Mouse (Mus musculus) left cerebral cortex, adult 8-10 months (tissue): ENCODE results near the gene Nrm. TPM values are rescaled to one million over a fixed set of nuclear protein-coding genes. Genes with fewer than 3 reads are reported as not detected.

ENCODE experiments used
- DNase-seq, 2 experiments: peaks; one replicate each; pipeline ENCODE4 v3.0.0; 2022; ENCODE audit warnings: low spot score in 2 of 2
- microRNA-seq, 2 experiments: library from miRNA; unstranded; fragments of <30 nt; microRNA quantifications; one replicate each; pipeline ENCODE4 v1.2.0; 2022
- total RNA-seq, 4 experiments: library from RNA; stranded (reverse); gene quantifications; 2 replicates each; pipeline ENCODE4 v1.2.4; 2022

Gene Nrm
- total RNA-seq, 4 experiments from 2014 or later: 2.6 to 3.4 (median 3.0) TPM

DNA sequence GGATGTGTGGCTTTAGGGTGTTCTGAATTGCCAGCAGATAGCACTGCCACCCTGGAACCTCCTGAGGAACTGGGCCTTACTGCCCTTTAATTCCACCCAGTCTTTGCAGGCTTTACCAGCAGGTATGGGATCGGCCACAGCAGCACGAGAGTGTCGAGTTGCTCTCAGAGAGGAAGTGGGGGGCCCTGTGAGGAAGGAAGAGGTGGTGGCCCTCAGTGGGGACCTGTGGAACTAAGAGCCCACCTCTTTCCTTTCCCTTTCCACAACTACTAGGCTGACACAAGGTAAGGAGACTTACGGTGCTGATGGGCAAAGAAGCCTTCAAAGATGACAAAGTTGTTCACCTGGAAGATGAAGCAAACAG, 42.9 kb downstream of the Nrm start:
- DNase-seq: no peak

DNA sequence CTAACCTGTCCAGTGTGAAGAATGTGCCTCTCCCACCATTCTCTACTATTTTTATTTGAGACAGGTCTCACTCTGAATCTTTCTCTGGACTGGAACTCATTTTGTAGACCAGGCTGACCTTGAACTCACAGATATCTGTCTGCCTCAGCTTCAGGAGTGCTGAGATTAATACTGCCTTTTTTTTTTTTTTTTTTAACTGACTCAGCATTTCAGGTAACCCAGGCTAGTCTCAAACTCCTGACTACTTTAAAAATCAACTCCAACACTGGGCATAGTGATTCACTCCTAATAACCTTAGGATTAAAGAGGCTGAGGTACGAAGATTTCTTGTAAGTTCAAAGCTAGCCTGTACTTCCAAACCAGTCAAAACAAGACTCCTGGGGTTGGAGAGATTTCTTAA, 44.5 kb downstream of the Nrm start:
- no peak for DNase-seq

DNA sequence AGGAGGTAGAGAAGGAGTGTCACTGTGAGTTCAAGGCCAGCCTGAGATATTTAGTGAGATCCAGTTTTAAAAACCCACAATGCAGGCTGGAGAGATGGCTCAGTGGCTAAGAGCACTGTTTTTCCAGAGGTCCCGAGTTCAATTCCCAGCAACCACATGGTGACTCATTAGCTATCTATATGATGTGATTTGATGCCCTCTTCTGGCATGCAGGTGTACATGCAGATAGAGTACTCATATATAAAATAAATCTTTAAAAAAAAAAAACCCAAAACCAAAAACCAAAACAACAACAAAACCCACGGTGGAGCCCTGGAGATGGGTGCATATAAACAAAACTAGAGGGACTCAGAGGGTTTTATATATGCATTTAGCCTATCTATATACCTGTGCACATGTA, 46.5 kb downstream of the Nrm start:
- DNase-seq: no peak

DNA sequence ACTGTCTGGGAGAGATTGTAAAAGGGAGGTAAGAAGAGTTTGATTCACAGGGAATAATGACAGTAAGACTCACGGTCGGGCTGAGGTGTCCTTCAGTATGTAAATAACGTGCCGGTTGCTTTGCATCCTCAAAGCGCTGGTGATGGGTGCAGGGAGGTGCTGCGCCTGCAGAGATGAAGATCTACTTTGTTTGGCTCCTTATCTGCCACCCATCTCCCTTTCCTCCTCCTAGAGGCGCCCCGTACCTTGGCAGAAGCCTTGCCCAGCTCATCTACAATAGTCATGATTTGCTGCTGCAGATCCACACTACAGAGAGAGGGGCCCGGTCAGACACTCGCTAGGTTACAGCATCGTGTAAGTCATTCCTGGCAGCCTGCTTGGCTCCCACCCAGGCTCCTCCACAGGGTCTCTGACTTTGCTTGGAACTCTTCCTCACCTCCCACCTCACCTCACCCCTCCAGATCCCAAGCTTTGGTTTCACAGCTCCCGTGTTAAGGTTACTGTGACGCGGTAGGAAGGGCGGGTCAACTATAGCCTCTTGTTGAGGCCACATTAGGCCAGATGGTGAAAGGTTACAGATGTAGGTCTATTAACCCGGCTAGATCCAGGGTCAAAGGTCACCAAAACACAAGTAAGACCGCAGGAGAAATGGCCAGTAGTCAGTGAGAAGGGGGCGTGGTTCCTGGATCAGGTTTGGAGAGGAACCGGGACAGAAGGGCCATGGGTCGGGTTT, 48.2 kb downstream of the Nrm start:
- no peak for DNase-seq

DNA sequence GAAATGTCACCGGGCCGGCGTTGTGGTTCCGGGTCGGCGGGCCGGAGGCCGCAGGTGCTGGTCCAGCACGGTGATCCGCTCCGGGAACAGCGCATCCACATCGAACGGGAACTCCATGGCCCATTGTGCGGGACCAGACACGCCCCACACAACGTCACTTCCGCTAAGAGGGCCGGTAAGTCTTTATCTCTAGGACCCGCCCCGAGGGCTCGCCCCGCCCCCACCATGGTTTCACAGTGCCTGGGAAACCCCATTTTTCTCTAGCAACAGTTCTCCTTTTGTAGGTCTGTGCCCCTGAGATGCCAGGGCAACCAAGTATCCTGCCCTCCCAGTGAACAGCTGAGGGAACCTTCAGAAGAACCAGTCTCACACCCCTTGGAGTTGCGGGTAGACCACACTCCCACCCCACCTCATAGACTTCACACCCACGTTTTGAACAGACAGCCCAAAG, 48.8 kb downstream of the Nrm start, which contains the start of gene Atat1:
Gene Atat1 (minus strand): TSS at position 157 of the 451 bp plus-strand sequence.
- DNase-seq: peak; percentile 88 to 93

DNA sequence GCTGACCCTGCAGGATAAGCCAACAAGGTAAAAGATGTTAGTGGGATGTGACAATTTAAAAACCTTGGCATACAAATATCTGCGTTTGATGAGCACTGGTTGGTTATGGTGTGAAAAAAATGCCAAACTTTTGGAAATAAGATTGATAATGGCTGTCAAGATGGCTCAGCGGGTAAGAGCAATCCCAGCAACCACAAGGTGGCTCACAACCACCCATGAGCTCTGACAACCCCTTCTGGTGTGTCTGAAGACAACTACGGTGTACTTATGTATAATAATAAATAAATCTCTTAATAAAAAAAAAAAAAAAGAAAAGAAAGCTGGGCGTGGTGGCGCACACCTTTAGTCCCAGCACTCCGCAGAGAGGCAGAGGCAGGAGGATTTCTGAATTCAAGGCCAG, 53.9 kb downstream of the Nrm start:
- no peak for DNase-seq

Small RNA genes lying within 50 kb of the gene (microRNA-seq; reads per million reads assigned to microRNA genes)
- 0.22 to 1.9 reads per million in 2 experiments for gene Gm28033

Other genes with a start within 250 kb of the Nrm start
- under 1 TPM in 1 of 4 experiments, not detected in 3; 0.07 TPM for gene Gm9573, start 234.7 kb upstream of the Nrm start, total RNA-seq
- gene Mucl3, start 217.6 kb upstream of the Nrm start, total RNA-seq: not detected
- 10 to 100 TPM; 28.3 to 41.6 (median 38.0) TPM for gene Vars2, start 193.7 kb upstream of the Nrm start, total RNA-seq
- gene Gtf2h4, start 187.6 kb upstream of the Nrm start, total RNA-seq: 10 to 100 TPM; 27.6 to 36.9 (median 31.2) TPM
- gene Ddr1, start 156.7 kb upstream of the Nrm start, total RNA-seq: 10 to 100 TPM; 62.0 to 76.7 (median 65.9) TPM
- 10 to 100 TPM; 11.1 to 17.3 (median 15.2) TPM for gene Ier3, start 39.6 kb upstream of the Nrm start, total RNA-seq
- 100 to 1,000 TPM; 118 to 151 (median 137) TPM for gene Flot1, start 38.1 kb upstream of the Nrm start, total RNA-seq
- 100 to 1,000 TPM; 430 to 459 (median 451) TPM for gene Tubb5, start 23.0 kb upstream of the Nrm start, total RNA-seq
- gene Mdc1, start 19.8 kb upstream of the Nrm start, total RNA-seq: 10 to 100 TPM; 13.8 to 21.2 (median 18.2) TPM
- gene Ppp1r18, start 4.3 kb downstream of the Nrm start, total RNA-seq: 10 to 100 TPM in 2 of 4 experiments, 1 to 10 TPM in 2; 9.1 to 15.0 (median 10.9) TPM
- gene Dhx16, start 18.5 kb downstream of the Nrm start, total RNA-seq: 10 to 100 TPM; 28.1 to 30.6 (median 29.0) TPM
- gene 2310061I04Rik, start 36.1 kb downstream of the Nrm start, total RNA-seq: 10 to 100 TPM; 40.3 to 63.3 (median 51.9) TPM
- 10 to 100 TPM; 52.5 to 57.0 (median 53.1) TPM for gene Atat1, start 48.8 kb downstream of the Nrm start, total RNA-seq
- gene Mrps18b, start 55.1 kb downstream of the Nrm start, total RNA-seq: 10 to 100 TPM; 42.6 to 48.7 (median 47.6) TPM
- 10 to 100 TPM; 61.5 to 70.4 (median 63.2) TPM for gene Ppp1r10, start 55.1 kb downstream of the Nrm start, total RNA-seq
- 10 to 100 TPM; 60.6 to 75.4 (median 65.0) TPM for gene Abcf1, start 108.4 kb downstream of the Nrm start, total RNA-seq
- 100 to 1,000 TPM; 180 to 196 (median 184) TPM for gene Gnl1, start 118.5 kb downstream of the Nrm start, total RNA-seq
- gene Prr3, start 118.9 kb downstream of the Nrm start, total RNA-seq: 10 to 100 TPM; 35.3 to 44.5 (median 38.4) TPM
- gene H2-T24, start 159.2 kb downstream of the Nrm start, total RNA-seq: 1 to 10 TPM; 1.1 to 3.3 (median 1.6) TPM
- gene H2-T23, start 171.5 kb downstream of the Nrm start, total RNA-seq: 10 to 100 TPM; 15.9 to 25.5 (median 21.3) TPM
- 10 to 100 TPM; 17.7 to 21.2 (median 18.6) TPM for gene H2-T22, start 181.4 kb downstream of the Nrm start, total RNA-seq
- not detected for gene Gm6034, start 181.6 kb downstream of the Nrm start, total RNA-seq
- 1 to 10 TPM in 3 of 4 experiments, under 1 TPM in 1; 0.72 to 3.4 (median 2.0) TPM for gene Gm11127, start 197.1 kb downstream of the Nrm start, total RNA-seq